Mouse (Mus musculus) layer of hippocampus, adult 11-12 months (tissue): ENCODE results near the gene Plch2.

Experiments used
- DNase-seq: peaks from one replicate; pipeline ENCODE4 v3.0.0; 2022; ENCODE audit warnings: low spot score

The Plch2 gene

GRCm38 (mm10) chr4:154958171-154958570 is 98.4 kb downstream of the Plch2 start:
- DNase-seq = peak; percentile 62

- DNase-seq = no peak
Observed at GRCm38 (mm10) chr4:154957289-154957993, 99.1 kb downstream of the Plch2 start.

- no peak for DNase-seq
Observed at GRCm38 (mm10) chr4:154956604-154957003, 100.0 kb downstream of the Plch2 start.

GRCm38 (mm10) chr4:154952461-154953241 is 103.9 kb downstream of the Plch2 start:
- no peak for DNase-seq

GRCm38 (mm10) chr4:154949589-154949982 is 107.0 kb downstream of the Plch2 start:
- DNase-seq = no peak

GRCm38 (mm10) chr4:154948940-154949588 is 107.5 kb downstream of the Plch2 start:
- DNase-seq = no peak

GRCm38 (mm10) chr4:154948066-154948939 is 108.3 kb downstream of the Plch2 start:
- peak; percentile 46 for DNase-seq

GRCm38 (mm10) chr4:154946319-154946718 is 110.3 kb downstream of the Plch2 start:
- peak; percentile 53 for DNase-seq

- peak; percentile 83 for DNase-seq
Observed at GRCm38 (mm10) chr4:154944121-154944590, 112.4 kb downstream of the Plch2 start.

- no peak for DNase-seq
Observed at GRCm38 (mm10) chr4:154943323-154944039, 113.1 kb downstream of the Plch2 start.

- DNase-seq = no peak
Observed at GRCm38 (mm10) chr4:154942632-154943322, 113.8 kb downstream of the Plch2 start.

- DNase-seq = no peak
Observed at GRCm38 (mm10) chr4:154941831-154942230, 114.8 kb downstream of the Plch2 start.

GRCm38 (mm10) chr4:154940156-154940555 is 116.4 kb downstream of the Plch2 start:
- no peak for DNase-seq

- DNase-seq = no peak
Observed at GRCm38 (mm10) chr4:154937746-154938145, 118.8 kb downstream of the Plch2 start.

GRCm38 (mm10) chr4:154936542-154937255 is 119.9 kb downstream of the Plch2 start:
- DNase-seq = no peak

- no peak for DNase-seq
Observed at GRCm38 (mm10) chr4:154935788-154936187, 120.8 kb downstream of the Plch2 start.

GRCm38 (mm10) chr4:154934800-154935199 is 121.8 kb downstream of the Plch2 start:
- DNase-seq = no peak

- DNase-seq = no peak
Observed at GRCm38 (mm10) chr4:154933306-154933907, 123.2 kb downstream of the Plch2 start.
